ENCODE assay signal across 18 mouse cellular contexts in genomic region chr13:44339061-44339741, GRCm38 (mm10).
DNase-seq lines count a peak whose midpoint lies in the region; ATAC-seq and TF ChIP-seq lines count a peak whose summit lies in the region.
"Had no signal": no experiment of that assay in that cellular context is flagged by ENCODE, and none has a peak within 500 bp of the region (broad histone marks: within the 10 kb centered on the region; RNA-seq: fewer than 3 reads in every experiment).

No protein-coding gene starts in this region.

- TF ChIP-seq POLR2A in thymus, adult 2 months (IDR thresholded peaks at IDR 0.05; ENCODE audit: control insufficient read depth, extremely low read depth, insufficient read depth, low read length, poor library complexity), result no peak

- intact Hi-C loops in heart, postnatal 10 days (cut with DNase I), result no loop called here

- H3K27me3 ChIP-seq in heart, embryonic 12.5 days (replicated peaks), result no peaks in the 10 kb centered on the region
- H3K27me3 ChIP-seq in thymus, adult 2 months (ENCODE audit: control insufficient read depth, insufficient read depth, low read length), result no peaks in the 10 kb centered on the region
- H3K27me3 ChIP-seq: hindbrain, embryonic 15.5 days; limb, embryonic 13.5 days had no signal

- WGBS in heart, embryonic 12.5 days, result 22% methylated on average over 6 of the region's 6 CpGs
- WGBS in thymus, adult 2 months, result 47% methylated on average over 6 of the region's 6 CpGs

- no peak overlapping the region for H3K9ac ChIP-seq in heart, embryonic 12.5 days
- H3K9ac ChIP-seq: hindbrain, embryonic 15.5 days; limb, embryonic 13.5 days; midbrain, embryonic 12.5 days had no signal

- H3K4me3 ChIP-seq in heart, embryonic 12.5 days, result no peak overlapping the region
- no peak overlapping the region for H3K4me3 ChIP-seq in thymus, adult 2 months (ENCODE audit: control insufficient read depth, insufficient read depth, low read length)
- H3K4me3 ChIP-seq: erythroblast, embryonic 14.5 days; hindbrain, embryonic 15.5 days; left cerebral cortex, adult 2 months; limb, embryonic 13.5 days; midbrain, embryonic 12.5 days had no signal

- H3K4me2 ChIP-seq in heart, embryonic 12.5 days, result no peak overlapping the region
- H3K4me2 ChIP-seq: hindbrain, embryonic 15.5 days; limb, embryonic 13.5 days; midbrain, embryonic 12.5 days had no signal

- H3K27ac ChIP-seq in heart, embryonic 12.5 days (ENCODE audit: poor library complexity, severe bottlenecking), result 0 out of 2 replicates have a peak overlapping the region, but pooled peaks have one; percentile 4
- H3K27ac ChIP-seq in thymus, adult 2 months (ENCODE audit: control insufficient read depth, insufficient read depth, low read length), result no peak overlapping the region
- H3K27ac ChIP-seq: hindbrain, embryonic 15.5 days; left cerebral cortex, adult 2 months; limb, embryonic 13.5 days; midbrain, embryonic 12.5 days had no signal

- no peak for DNase-seq in heart, postnatal 10 days
- peak; percentile 17 for DNase-seq in thymus, adult 2 months
- no peak for DNase-seq in thymus, postnatal 10 days (ENCODE audit: low spot score in 2 of 2)
- DNase-seq in lung, postnatal 10 days, result peak; percentile 18
- DNase-seq in adrenal gland, postnatal 10 days, result no peak
- no peak for DNase-seq in urinary bladder, postnatal 14 days (ENCODE audit: low spot score)
- DNase-seq in right cerebral cortex, postnatal 25 days, result no peak
- DNase-seq: adrenal gland, postnatal 36 days; B cell, adult 2 months; gastrocnemius, postnatal 14 days had no signal

- H3K9me3 ChIP-seq in heart, embryonic 12.5 days (replicated peaks), result peaks cover 4% of the 10 kb centered on the region; the same call in 1 of the 2 replicates
- H3K9me3 ChIP-seq: G1E; hindbrain, embryonic 15.5 days had no signal

- ATAC-seq in heart, embryonic 12.5 days (ENCODE audit: insufficient number of reproducible peaks, low FRiP score), result no peak
- ATAC-seq: forebrain, embryonic 16.5 days had no signal

- no peaks in the 10 kb centered on the region for H3K36me3 ChIP-seq in heart, embryonic 12.5 days
- H3K36me3 ChIP-seq in thymus, adult 2 months (ENCODE audit: control insufficient read depth, insufficient read depth, low read length), result no peaks in the 10 kb centered on the region
- H3K36me3 ChIP-seq: G1E; hindbrain, embryonic 15.5 days; limb, embryonic 13.5 days; midbrain, embryonic 12.5 days had no signal

- TF ChIP-seq CTCF in thymus, adult 2 months (IDR thresholded peaks at IDR 0.05; ENCODE audit: borderline replicate concordance, control insufficient read depth, extremely low read depth, insufficient read depth, low read length, poor library complexity), result no peak

- peaks cover 11% of the 10 kb centered on the region for H3K4me1 ChIP-seq in heart, embryonic 12.5 days (replicated peaks)
- peaks cover 9% of the 10 kb centered on the region for H3K4me1 ChIP-seq in thymus, adult 2 months (replicated peaks; ENCODE audit: control insufficient read depth, insufficient read depth, low read length)
- H3K4me1 ChIP-seq: hindbrain, embryonic 15.5 days; midbrain, embryonic 12.5 days had no signal

Comparison
In these comparisons a context has a peak if more than half of its experiments do, and no peak if none do; other contexts are left out.
1. DNase-seq: peak in thymus, adult 2 months (single experiment) and lung, postnatal 10 days (single experiment); none in heart, postnatal 10 days (0 of 2), thymus, postnatal 10 days (0 of 2), adrenal gland, postnatal 10 days (single experiment), urinary bladder, postnatal 14 days (single experiment) and right cerebral cortex, postnatal 25 days (single experiment).